Mouse (Mus musculus) myocyte (in vitro differentiated cells): ENCODE data around the gene Map1b. TPM values are rescaled to one million over a fixed set of nuclear protein-coding genes. Genes with fewer than 3 reads are reported as not detected.
A peak's percentile ranks its signal among the peaks of the same experiment; 100 is the strongest.

Experiments
- H3K27me3 ChIP-seq: one replicate; pipeline ENCODE4 v1.6.1; 2011; ENCODE audit not compliant: control insufficient read depth, insufficient read depth, insufficient read length
- H3K36me3 ChIP-seq: one replicate; pipeline ENCODE4 v1.6.1; 2011; ENCODE audit not compliant: control insufficient read depth, insufficient read depth
- H3K4me2 ChIP-seq: one replicate; pipeline ENCODE4 v1.6.1; 2011; ENCODE audit warnings: low read depth, control low read depth
- H3K4me3 ChIP-seq: one replicate; pipeline ENCODE4 v1.5.1; 2011; ENCODE audit warnings: mild to moderate bottlenecking, control low read depth, moderate library complexity
- H3K79me2 ChIP-seq: one replicate; pipeline ENCODE4 v1.6.1; 2011; ENCODE audit not compliant: control insufficient read depth, insufficient read depth
- H3ac ChIP-seq: one replicate; pipeline ENCODE4 v1.6.1; 2011; ENCODE audit not compliant: control insufficient read depth, insufficient read length
- CEBPB ChIP-seq: IDR thresholded peaks from 2 replicates; pipeline ENCODE4 v1.6.1; 2011; ENCODE audit warnings: mild to moderate bottlenecking, moderate library complexity; ENCODE audit not compliant: poor library complexity, insufficient read depth, severe bottlenecking
- E2F4 ChIP-seq: IDR thresholded peaks from one replicate; pipeline ENCODE4 v1.6.1; 2011; ENCODE audit warnings: mild to moderate bottlenecking, control low read depth, moderate library complexity; ENCODE audit not compliant: insufficient read depth
- MAX ChIP-seq: IDR thresholded peaks from one replicate; pipeline ENCODE4 v1.6.1; 2011; ENCODE audit warnings: low read depth, mild to moderate bottlenecking, control low read depth
- MYOD1 ChIP-seq, 3 experiments: IDR thresholded peaks; one replicate each; pipeline ENCODE4 v1.6.1; 2011; ENCODE audit warnings: control low read depth in 2 of 3, low read depth in 2 of 3, mild to moderate bottlenecking in 2 of 3, moderate library complexity in 1 of 3; ENCODE audit not compliant: insufficient read length in 2 of 3, control insufficient read depth in 1 of 3
- MYOG ChIP-seq, 3 experiments: IDR thresholded peaks; one replicate each; pipeline ENCODE4 v1.6.1; 2011; ENCODE audit warnings: control low read depth in 2 of 3, low read depth in 2 of 3, mild to moderate bottlenecking in 2 of 3; ENCODE audit not compliant: insufficient read length in 2 of 3, control insufficient read depth in 1 of 3, insufficient read depth in 1 of 3
- POLR2A ChIP-seq: IDR thresholded peaks from one replicate; pipeline ENCODE4 v1.6.1; 2011; ENCODE audit warnings: low read depth, mild to moderate bottlenecking, control low read depth, moderate library complexity; ENCODE audit not compliant: insufficient read length
- POLR2AphosphoS2 ChIP-seq: IDR thresholded peaks from one replicate; pipeline ENCODE4 v1.6.1; 2011; ENCODE audit warnings: low read depth, control low read depth; ENCODE audit not compliant: insufficient read length
- REST ChIP-seq: IDR thresholded peaks from one replicate; pipeline ENCODE4 v1.6.1; 2011; ENCODE audit warnings: mild to moderate bottlenecking, control low read depth, moderate library complexity; ENCODE audit not compliant: insufficient read depth, insufficient read length
- SRF ChIP-seq: IDR thresholded peaks from one replicate; pipeline ENCODE4 v1.6.1; 2011; ENCODE audit warnings: low read depth; ENCODE audit not compliant: control insufficient read depth, insufficient read length
- TCF12 ChIP-seq: IDR thresholded peaks from one replicate; pipeline ENCODE4 v1.6.1; 2011; ENCODE audit warnings: mild to moderate bottlenecking, control low read depth; ENCODE audit not compliant: poor library complexity, insufficient read depth, severe bottlenecking
- TCF3 ChIP-seq: IDR thresholded peaks from one replicate; pipeline ENCODE4 v1.6.1; 2011; ENCODE audit warnings: low read depth, control low read depth; ENCODE audit not compliant: insufficient read length
- USF1 ChIP-seq: IDR thresholded peaks from one replicate; pipeline ENCODE4 v1.6.1; 2011; ENCODE audit warnings: low read depth, mild to moderate bottlenecking, control low read depth, moderate library complexity
- polyA plus RNA-seq: library from polyadenylated mRNA; unstranded; fragments of >200 nt; fragmentation: generic; extraction: Trizol; gene quantifications from one replicate; pipeline ENCODE4 v1.2.1, GENCODE M21; 2012; ENCODE audit warnings: missing spikeins

Gene Map1b
- polyA plus RNA-seq, 1 experiment, result 40.6 TPM

DNA sequence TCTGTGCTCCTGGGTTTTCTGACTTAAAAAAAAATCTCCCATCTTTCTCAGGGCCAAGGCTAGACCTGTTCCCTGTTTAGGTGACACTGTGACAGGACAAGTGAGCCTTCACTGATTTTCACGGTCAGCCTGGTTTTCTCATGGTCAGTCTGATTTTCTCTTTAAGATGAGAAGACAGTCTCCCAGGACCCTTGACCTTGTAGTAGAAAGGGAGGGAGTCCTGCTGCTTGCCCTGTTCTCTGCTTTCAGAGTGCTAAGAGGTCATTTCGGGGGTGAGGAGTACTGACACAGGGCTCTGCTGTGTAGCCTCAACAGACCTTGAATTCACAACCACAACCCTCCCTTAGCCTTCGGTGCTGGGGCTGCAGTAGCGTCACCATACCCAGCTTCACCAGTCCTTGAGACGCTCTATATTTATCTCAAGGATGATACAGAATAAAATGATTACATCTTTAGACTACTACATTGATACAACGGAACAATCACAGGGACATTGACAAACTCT is 49.5 kb downstream of the Map1b start:
- Histone ChIP-seq H3K79me2 (peaks cover 87% of the 10 kb centered on the region), H3ac (no peak overlapping the region)
- no peak for TF ChIP-seq CEBPB
- no peak for TF ChIP-seq MYOD1 (IDR thresholded peaks at IDR 0.05; ENCODE audit: control insufficient read depth in 1 of 3, insufficient read length in 2 of 3, low read depth in 2 of 3)
- no peak for TF ChIP-seq MAX
- TF ChIP-seq USF1, result no peak
- TF ChIP-seq TCF12, result no peak
- TF ChIP-seq MYOG (IDR thresholded peaks at IDR 0.05; ENCODE audit: control insufficient read depth in 1 of 3, insufficient read depth in 1 of 3, insufficient read length in 2 of 3, low read depth in 2 of 3), result no peak
- TF ChIP-seq TCF3, result no peak
- no peak for TF ChIP-seq SRF
- TF ChIP-seq REST, result no peak
- TF ChIP-seq POLR2A, result no peak
- no peak for TF ChIP-seq POLR2AphosphoS2
- no peak for TF ChIP-seq E2F4

DNA sequence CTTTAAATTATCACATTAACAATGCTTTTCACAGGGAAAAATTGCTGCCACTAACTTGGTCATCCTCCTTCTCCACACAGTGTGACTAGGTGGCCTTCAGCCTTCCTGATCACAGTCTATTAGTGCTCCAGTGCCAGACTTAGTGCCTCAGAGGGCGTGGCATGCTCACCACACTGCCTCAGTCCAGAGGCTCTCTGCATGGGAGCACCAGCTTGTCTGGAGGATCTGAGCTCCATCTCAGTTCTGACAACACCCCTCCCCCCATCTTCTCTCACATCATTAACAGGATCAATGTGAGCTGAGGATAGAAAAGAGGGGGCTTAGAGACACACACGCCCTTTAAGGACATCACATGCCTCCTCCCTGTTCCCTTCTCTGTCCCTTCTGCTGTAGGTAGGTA is 50.3 kb downstream of the Map1b start:
- peaks cover 3% of the 10 kb centered on the region for H3K36me3 ChIP-seq
- H3K4me3 ChIP-seq, result no peak overlapping the region
- no peaks in the 10 kb centered on the region for H3K27me3 ChIP-seq

More for the DNA sequence above, 49.5 kb downstream of the Map1b start:
- no peak overlapping the region for H3K4me3 ChIP-seq
- H3K4me2 ChIP-seq, result no peak overlapping the region
- H3K36me3 ChIP-seq, result peaks cover 3% of the 10 kb centered on the region
- H3K27me3 ChIP-seq, result no peaks in the 10 kb centered on the region

DNA sequence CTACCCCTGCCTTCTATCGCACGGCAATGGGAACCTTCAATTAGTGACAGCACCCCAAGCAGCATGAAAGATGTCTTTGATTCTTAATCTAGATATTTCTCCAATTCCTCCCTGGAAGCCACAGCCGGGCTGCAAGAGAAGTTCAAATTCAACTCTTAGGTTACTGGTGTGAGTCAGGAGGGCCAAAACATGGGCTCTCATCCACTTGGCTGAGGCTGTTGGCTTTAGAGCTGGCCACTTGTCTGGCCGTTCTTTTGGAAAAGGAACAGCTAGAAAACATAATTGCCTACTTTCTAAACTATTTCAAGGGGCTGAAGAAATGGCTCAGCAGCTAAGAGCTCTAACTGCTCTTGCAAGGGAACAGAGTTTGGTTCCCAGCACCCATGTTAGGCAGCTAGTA is 51.8 kb downstream of the Map1b start:
- H3K79me2 ChIP-seq, result peaks cover 88% of the 10 kb centered on the region
- TF ChIP-seq TCF3, result no peak
- no peak for TF ChIP-seq MAX
- no peak for TF ChIP-seq TCF12
- TF ChIP-seq SRF, result no peak
- TF ChIP-seq REST, result no peak
- TF ChIP-seq CEBPB, result no peak
- TF ChIP-seq USF1, result no peak
- TF ChIP-seq E2F4, result no peak
- no peak for TF ChIP-seq POLR2A
- no peak for TF ChIP-seq MYOD1 (IDR thresholded peaks at IDR 0.05; ENCODE audit: control insufficient read depth in 1 of 3, insufficient read length in 2 of 3, low read depth in 2 of 3)
- no peak for TF ChIP-seq POLR2AphosphoS2
- no peak for TF ChIP-seq MYOG (IDR thresholded peaks at IDR 0.05; ENCODE audit: control insufficient read depth in 1 of 3, insufficient read depth in 1 of 3, insufficient read length in 2 of 3, low read depth in 2 of 3)
- H3K36me3 ChIP-seq, result peaks cover 4% of the 10 kb centered on the region
- H3K4me3 ChIP-seq, result no peak overlapping the region
- no peak overlapping the region for H3ac ChIP-seq
- no peak overlapping the region for H3K4me2 ChIP-seq
- no peaks in the 10 kb centered on the region for H3K27me3 ChIP-seq

More for the DNA sequence above, 50.3 kb downstream of the Map1b start:
- H3K4me2 ChIP-seq, result no peak overlapping the region
- TF ChIP-seq MAX (no peak), MYOD1 (IDR thresholded peaks at IDR 0.05; ENCODE audit: control insufficient read depth in 1 of 3, insufficient read length in 2 of 3, low read depth in 2 of 3) (peak in 1 of 3 experiments; percentile 1), SRF (no peak), POLR2A (peak; percentile 27), USF1 (no peak), REST (no peak)
- H3ac ChIP-seq, result no peak overlapping the region
- H3K79me2 ChIP-seq, result peaks cover 90% of the 10 kb centered on the region

DNA sequence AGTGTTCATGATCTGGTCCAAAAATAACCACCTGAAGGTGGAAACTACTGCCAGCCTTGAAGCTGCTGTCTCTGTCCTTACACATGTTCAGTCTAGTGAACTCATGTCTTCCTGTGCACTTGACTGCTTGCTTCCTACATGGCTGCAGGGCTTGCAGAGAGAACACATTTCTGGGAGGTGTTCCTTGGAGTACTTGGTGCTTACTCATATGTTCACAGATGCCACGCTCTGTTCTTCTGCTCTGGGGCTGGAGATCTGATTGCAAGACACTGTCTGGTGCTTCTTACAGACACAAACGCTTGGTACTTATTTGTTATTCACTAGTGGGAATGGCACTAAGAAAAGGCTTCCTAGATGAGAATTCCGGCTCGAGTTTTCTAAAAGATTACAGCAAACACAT is 54.5 kb downstream of the Map1b start:
- peaks cover 10% of the 10 kb centered on the region for H3K36me3 ChIP-seq
- H3K79me2 ChIP-seq, result peaks cover 75% of the 10 kb centered on the region
- no peak overlapping the region for H3ac ChIP-seq
- H3K4me3 ChIP-seq, result no peak overlapping the region
- TF ChIP-seq POLR2AphosphoS2, result no peak
- TF ChIP-seq MAX, result no peak
- no peak for TF ChIP-seq MYOG (IDR thresholded peaks at IDR 0.05; ENCODE audit: control insufficient read depth in 1 of 3, insufficient read depth in 1 of 3, insufficient read length in 2 of 3, low read depth in 2 of 3)
- TF ChIP-seq E2F4, result no peak
- no peak for TF ChIP-seq CEBPB
- TF ChIP-seq SRF, result no peak
- TF ChIP-seq TCF12, result no peak
- TF ChIP-seq USF1, result no peak
- no peak overlapping the region for H3K4me2 ChIP-seq
- H3K27me3 ChIP-seq, result no peaks in the 10 kb centered on the region

DNA sequence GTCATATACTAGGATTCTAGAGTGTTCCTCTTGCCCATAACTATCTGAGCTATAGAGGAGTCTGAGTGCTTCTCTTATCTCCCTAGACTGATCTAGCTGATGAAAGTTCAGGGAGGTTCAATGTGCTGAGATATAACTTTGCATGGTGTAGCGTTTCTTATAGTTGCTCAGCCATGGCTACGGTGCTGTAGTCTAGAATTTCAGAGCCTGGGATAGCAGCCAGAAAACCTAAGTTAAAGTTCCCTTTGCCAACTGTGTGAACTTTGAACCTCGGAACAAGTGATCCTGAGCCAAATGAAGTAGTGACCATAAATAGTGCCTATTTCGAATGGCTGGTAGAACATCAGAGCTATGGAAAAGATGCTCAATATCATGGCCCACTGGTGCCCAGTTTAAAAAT is 56.7 kb downstream of the Map1b start:
- TF ChIP-seq MYOD1 (IDR thresholded peaks at IDR 0.05; ENCODE audit: control insufficient read depth in 1 of 3, insufficient read length in 2 of 3, low read depth in 2 of 3) (no peak), USF1 (no peak), REST (no peak), POLR2AphosphoS2 (no peak), CEBPB (no peak), MAX (no peak), MYOG (IDR thresholded peaks at IDR 0.05; ENCODE audit: control insufficient read depth in 1 of 3, insufficient read depth in 1 of 3, insufficient read length in 2 of 3, low read depth in 2 of 3) (no peak), SRF (no peak), E2F4 (no peak), TCF3 (no peak), POLR2A (no peak), TCF12 (no peak)
- H3ac ChIP-seq, result no peak overlapping the region
- peaks cover 15% of the 10 kb centered on the region for H3K36me3 ChIP-seq
- peaks cover 76% of the 10 kb centered on the region for H3K79me2 ChIP-seq
- no peaks in the 10 kb centered on the region for H3K27me3 ChIP-seq
- H3K4me3 ChIP-seq, result no peak overlapping the region
- H3K4me2 ChIP-seq, result peak overlapping the region; percentile 25
